Mouse (Mus musculus) MEL (cell line): Measurements from ENCODE around the gene Adm2. TPM values are rescaled to one million over a fixed set of nuclear protein-coding genes. Genes with fewer than 3 reads are reported as not detected.

Experiments
- DNase-seq: peaks from one replicate; pipeline ENCODE4 v3.0.0; 2011; ENCODE audit warnings: low read depth, low spot score
- H3K27ac ChIP-seq: 2 replicates; pipeline ENCODE4 v1.5.1; 2012; ENCODE audit warnings: low read depth, mild to moderate bottlenecking, control low read depth, low read length, moderate library complexity; ENCODE audit not compliant: control insufficient read depth
- H3K27me3 ChIP-seq, 2 experiments: fragments of 150-350 bp in 1 of 2; sonication (generic) in 1 of 2; 2 replicates each; pipeline ENCODE4 v1.6.1; 2012; ENCODE audit warnings: low read length in 2 of 2, mild to moderate bottlenecking in 2 of 2, improper control_type of control experiment in 1 of 2, moderate library complexity in 1 of 2; ENCODE audit not compliant: insufficient read depth in 2 of 2, control insufficient read depth in 1 of 2
- H3K36me3 ChIP-seq, 2 experiments: 2 replicates each; pipeline ENCODE4 v1.6.1; 2012 to 2014; ENCODE audit warnings: low read length in 2 of 2, improper control_type of control experiment in 1 of 2, inconsistent platforms in 1 of 2, mild to moderate bottlenecking in 1 of 2; ENCODE audit not compliant: insufficient read depth in 2 of 2, control insufficient read depth in 1 of 2
- H3K4me1 ChIP-seq, 2 experiments: fragments of 150-350 bp in 1 of 2; sonication (generic) in 1 of 2; 2 replicates each; pipeline ENCODE4 v1.6.1; 2012; ENCODE audit warnings: low read length in 2 of 2, improper control_type of control experiment in 1 of 2, mild to moderate bottlenecking in 1 of 2; ENCODE audit not compliant: insufficient read depth in 2 of 2, control insufficient read depth in 1 of 2
- H3K4me3 ChIP-seq, 2 experiments: fragments of 150-350 bp in 1 of 2; sonication (generic) in 1 of 2; 2 replicates each; pipeline ENCODE4 v1.5.1; 2012; ENCODE audit warnings: low read depth in 2 of 2, low read length in 2 of 2, mild to moderate bottlenecking in 2 of 2, moderate library complexity in 2 of 2, control low read depth in 1 of 2, improper control_type of control experiment in 1 of 2; ENCODE audit not compliant: control insufficient read depth in 1 of 2, insufficient read depth in 1 of 2
- H3K79me2 ChIP-seq: 2 replicates; pipeline ENCODE4 v1.6.1; 2012; ENCODE audit warnings: mild to moderate bottlenecking, low read length, moderate library complexity; ENCODE audit not compliant: control insufficient read depth, poor library complexity, insufficient read depth
- H3K9ac ChIP-seq: 2 replicates; pipeline ENCODE4 v1.6.1; 2012; ENCODE audit warnings: low read depth, mild to moderate bottlenecking, control low read depth, low read length, moderate library complexity; ENCODE audit not compliant: control insufficient read depth, poor library complexity, severe bottlenecking
- H3K9me3 ChIP-seq: fragments of 150-350 bp; sonication (generic); replicated peaks from 2 replicates; pipeline ENCODE4 v1.6.1; 2012; ENCODE audit warnings: mild to moderate bottlenecking, low read length, improper control_type of control experiment, moderate library complexity; ENCODE audit not compliant: insufficient read depth
- CHD2 ChIP-seq: IDR thresholded peaks from 2 replicates; pipeline ENCODE4 v1.6.1; 2011; ENCODE audit warnings: low read length, improper control_type of control experiment
- E2F4 ChIP-seq: IDR thresholded peaks from 2 replicates; pipeline ENCODE4 v1.6.1; 2011; ENCODE audit warnings: low read depth, low read length, improper control_type of control experiment, borderline replicate concordance
- ELF1 ChIP-seq: IDR thresholded peaks from 2 replicates; pipeline ENCODE4 v1.6.1; 2014; ENCODE audit warnings: low read depth, mild to moderate bottlenecking, inconsistent platforms, low read length, improper control_type of control experiment, moderate library complexity
- EP300 ChIP-seq, 2 experiments: IDR thresholded peaks; 2 replicates each; pipeline ENCODE4 v1.6.1; 2011; ENCODE audit warnings: improper control_type of control experiment in 2 of 2, low read length in 2 of 2, low read depth in 1 of 2, mild to moderate bottlenecking in 1 of 2
- ETS1 ChIP-seq: IDR thresholded peaks from 2 replicates; pipeline ENCODE4 v1.6.1; 2012; ENCODE audit warnings: low read depth, mild to moderate bottlenecking, inconsistent platforms, low read length, improper control_type of control experiment, moderate library complexity
- HCFC1 ChIP-seq: IDR thresholded peaks from 2 replicates; pipeline ENCODE4 v1.6.1; 2012; ENCODE audit warnings: low read depth, mild to moderate bottlenecking, inconsistent platforms, low read length, improper control_type of control experiment, moderate library complexity
- JUND ChIP-seq: IDR thresholded peaks from 2 replicates; pipeline ENCODE4 v1.6.1; 2011; ENCODE audit warnings: low read depth, mild to moderate bottlenecking, improper control_type of control experiment, low read length
- MAFK ChIP-seq: IDR thresholded peaks from 2 replicates; pipeline ENCODE4 v1.6.1; 2011; ENCODE audit warnings: low read depth, mild to moderate bottlenecking, low read length, improper control_type of control experiment, borderline replicate concordance
- MAX ChIP-seq: IDR thresholded peaks from 2 replicates; pipeline ENCODE4 v1.6.1; 2011; ENCODE audit warnings: low read length, improper control_type of control experiment
- MXI1 ChIP-seq: IDR thresholded peaks from 2 replicates; pipeline ENCODE4 v1.6.1; 2011; ENCODE audit warnings: mild to moderate bottlenecking, low read depth, low read length, improper control_type of control experiment
- POLR2AphosphoS2 ChIP-seq: IDR thresholded peaks from 2 replicates; pipeline ENCODE4 v1.6.1; 2011; ENCODE audit warnings: low read length, improper control_type of control experiment
- SMC3 ChIP-seq: IDR thresholded peaks from 2 replicates; pipeline ENCODE4 v1.6.1; 2011; ENCODE audit warnings: low read depth, low read length, improper control_type of control experiment
- TAL1 ChIP-seq: IDR thresholded peaks from 2 replicates; pipeline ENCODE4 v1.6.1; 2012; ENCODE audit warnings: mild to moderate bottlenecking, inconsistent platforms, low read length, moderate library complexity, mixed read lengths
- USF1 ChIP-seq: IDR thresholded peaks from 2 replicates; pipeline ENCODE4 v1.6.1; 2014; ENCODE audit warnings: low read depth, mild to moderate bottlenecking, inconsistent platforms, low read length, improper control_type of control experiment, moderate library complexity
- ZKSCAN1 ChIP-seq: IDR thresholded peaks from 2 replicates; pipeline ENCODE4 v1.6.1; 2012; ENCODE audit warnings: low read depth, mild to moderate bottlenecking, inconsistent platforms, low read length, improper control_type of control experiment, moderate library complexity
- ZNF384 ChIP-seq: IDR thresholded peaks from 2 replicates; pipeline ENCODE4 v1.6.1; 2012; ENCODE audit warnings: low read depth, mild to moderate bottlenecking, inconsistent platforms, low read length, improper control_type of control experiment
- polyA plus RNA-seq, 2 experiments: library from polyadenylated mRNA; stranded (reverse) in 1 of 2; unstranded in 1 of 2; fragments of >175 nt in 1 of 2; fragments of >200 nt in 1 of 2; gene quantifications; 2 replicates each; pipeline versions ENCODE4 v1.2.1 to v1.2.4; 2012; ENCODE audit warnings: low replicate concordance in 2 of 2, low read depth in 1 of 2; ENCODE audit not compliant: insufficient read length in 2 of 2, insufficient read depth in 1 of 2, missing spikeins in 1 of 2
- total RNA-seq: library from RNA; depleted of rRNA; stranded (reverse); fragments of 300-350 nt; gene quantifications from 2 replicates; pipeline ENCODE4 v1.2.3, GENCODE M21; 2012

The Adm2 gene
- total and polyA plus RNA-seq, 3 experiments, result 1.4 to 18.2 TPM; not detected in 1

DNA sequence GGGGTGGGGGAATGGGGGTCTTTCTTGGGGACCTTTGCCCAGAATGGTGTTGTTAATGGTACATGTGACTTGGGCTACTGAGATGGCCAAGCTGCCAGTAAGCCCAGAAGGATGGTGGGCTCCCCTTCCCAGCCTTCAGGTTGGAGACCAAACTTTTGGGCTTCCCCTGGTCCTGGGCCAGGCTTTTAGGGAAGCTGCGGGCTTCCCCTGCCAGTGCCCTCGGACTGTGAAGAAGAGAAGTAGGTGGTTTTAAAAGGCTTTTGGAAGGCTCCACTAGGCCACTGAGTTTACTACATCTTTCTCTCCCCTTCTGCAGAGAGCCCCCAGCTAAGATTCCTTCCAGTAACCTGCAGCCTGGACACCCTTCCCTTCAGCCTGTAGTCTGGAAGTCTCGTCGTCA, 1.1 kb downstream of the Adm2 start:
- H3K27ac ChIP-seq, result peak overlapping the region; percentile 38
- no peaks in the 10 kb centered on the region for H3K9me3 ChIP-seq
- H3K27me3 ChIP-seq, result no peaks in the 10 kb centered on the region
- H3K4me3 ChIP-seq, result peak overlapping the region; percentile 81 to 98
- H3K4me1 ChIP-seq, result peaks cover 4 to 14% of the 10 kb centered on the region in 2 experiments; a peak in 3 of 4 replicates
- H3K79me2 ChIP-seq, result peaks cover 16% of the 10 kb centered on the region
- H3K9ac ChIP-seq, result peak overlapping the region; percentile 86
- TF ChIP-seq ETS1 (0 out of 2 replicates have a peak, but pooled peaks have one; percentile 8), ELF1 (no peak), SMC3 (no peak), EP300 (IDR thresholded peaks at IDR 0.05; ENCODE audit: low read depth in 1 of 2, low read length in 2 of 2) (no peak)
- peaks cover 0 to 14% of the 10 kb centered on the region in 2 experiments for H3K36me3 ChIP-seq
- DNase-seq, result peak; percentile 59

DNA sequence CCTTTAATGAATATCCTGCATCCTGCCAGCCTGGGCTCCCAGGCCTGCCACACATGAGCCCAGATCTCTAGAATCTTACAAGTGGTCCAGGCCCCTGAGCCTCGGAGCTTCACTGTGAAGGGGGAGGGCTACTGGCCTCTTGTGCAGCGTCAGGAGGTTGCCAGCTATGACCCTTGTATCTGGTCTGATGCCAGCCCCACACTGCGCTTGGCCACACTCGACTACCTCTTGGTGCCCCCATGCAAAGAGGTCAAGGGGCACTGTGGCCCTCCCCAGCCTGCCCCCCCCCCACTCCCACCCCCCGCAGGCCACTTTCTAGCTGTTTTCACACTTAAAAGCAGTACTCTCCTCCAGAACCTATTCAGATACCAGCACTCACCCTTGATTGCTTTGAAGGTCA, 3.9 kb downstream of the Adm2 start:
- peaks cover 2% of the 10 kb centered on the region in 2 experiments; a peak in 2 of 4 replicates for H3K27me3 ChIP-seq
- H3K4me1 ChIP-seq, result peaks cover 4 to 14% of the 10 kb centered on the region in 2 experiments; a peak in 3 of 4 replicates
- no peak overlapping the region for H3K4me3 ChIP-seq
- H3K36me3 ChIP-seq, result peaks cover 0 to 14% of the 10 kb centered on the region in 2 experiments
- no peak for DNase-seq
- no peak overlapping the region for H3K27ac ChIP-seq
- TF ChIP-seq TAL1, result no peak
- 0 out of 2 replicates have a peak, but pooled peaks have one; percentile 32 for TF ChIP-seq POLR2AphosphoS2
- TF ChIP-seq EP300 (IDR thresholded peaks at IDR 0.05; ENCODE audit: low read depth in 1 of 2, low read length in 2 of 2), result no peak
- no peak for TF ChIP-seq MXI1
- peaks cover 16% of the 10 kb centered on the region for H3K79me2 ChIP-seq
- H3K9ac ChIP-seq, result no peak overlapping the region
- no peaks in the 10 kb centered on the region for H3K9me3 ChIP-seq

DNA sequence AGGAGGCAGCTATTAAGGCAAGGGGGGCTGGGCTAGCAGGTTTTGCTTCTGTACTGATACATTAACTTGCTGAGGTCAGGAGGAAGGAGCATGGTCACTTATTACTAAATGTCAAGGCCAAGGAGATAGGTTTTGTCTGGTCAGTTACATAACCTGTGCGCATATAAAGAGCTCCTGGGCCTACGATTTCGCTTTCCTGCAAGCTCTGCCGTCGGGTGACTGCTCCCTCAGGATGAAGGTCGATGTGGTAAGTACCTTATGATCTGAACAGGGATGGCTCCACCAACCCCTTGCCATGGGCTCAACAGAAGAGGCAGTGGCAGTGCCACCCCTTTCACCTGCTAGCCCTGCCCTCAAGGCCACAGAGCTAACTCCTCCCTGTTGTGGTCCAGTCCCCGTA, 11.8 kb downstream of the Adm2 start, which contains the start of gene Miox:
Miox (plus strand) TSS at position 128 of the 400 bp plus-strand sequence.
- DNase-seq, result no peak
- H3K27ac ChIP-seq, result no peak within 1 kb of the TSS
- no peaks in the 10 kb centered on the region for H3K9me3 ChIP-seq
- H3K9ac ChIP-seq, result no peak within 1 kb of the TSS
- H3K36me3 ChIP-seq, result no peaks in the 10 kb centered on the region
- no peaks in the 10 kb centered on the region for H3K4me1 ChIP-seq
- no peak within 1 kb of the TSS for H3K4me3 ChIP-seq
- no peak for TF ChIP-seq CHD2
- TF ChIP-seq USF1, result no peak
- no peak for TF ChIP-seq MAFK
- TF ChIP-seq E2F4, result no peak
- no peak for TF ChIP-seq ZKSCAN1
- TF ChIP-seq MAX, result no peak
- no peak for TF ChIP-seq HCFC1
- no peak for TF ChIP-seq ZNF384
- no peak for TF ChIP-seq EP300 (IDR thresholded peaks at IDR 0.05; ENCODE audit: low read depth in 1 of 2, low read length in 2 of 2)
- no peak for TF ChIP-seq ETS1
- no peak for TF ChIP-seq JUND
- no peak for TF ChIP-seq ELF1
- peaks cover 2 to 4% of the 10 kb centered on the region in 2 experiments; a peak in 3 of 4 replicates for H3K27me3 ChIP-seq
- H3K79me2 ChIP-seq, result no peaks in the 10 kb centered on the region
